Mouse (Mus musculus) forebrain, embryonic 10.5 days (tissue): Measurements from ENCODE around the gene Tox3. TPM values are rescaled to one million over a fixed set of nuclear protein-coding genes. Genes with fewer than 3 reads are reported as not detected.

ENCODE experiments used
- DNase-seq: peaks from one replicate; pipeline ENCODE4 v3.0.0-alpha.2; 2017; ENCODE audit warnings: low spot score; ENCODE audit errors: extremely low spot score
- H3K27ac ChIP-seq: fragments of 300-500 bp; sonication (generic); 2 replicates; pipeline ENCODE4 v1.5.1; 2016; ENCODE audit warnings: mild to moderate bottlenecking
- H3K27me3 ChIP-seq: fragments of 300-500 bp; sonication (generic); 2 replicates; pipeline ENCODE4 v1.6.1; 2016; ENCODE audit warnings: mild to moderate bottlenecking; ENCODE audit not compliant: poor library complexity, severe bottlenecking
- H3K36me3 ChIP-seq: fragments of 300-500 bp; sonication (generic); replicated peaks from 2 replicates; pipeline ENCODE4 v1.6.1; 2016; ENCODE audit warnings: mild to moderate bottlenecking, moderate library complexity
- H3K4me1 ChIP-seq: fragments of 300-500 bp; sonication (generic); 2 replicates; pipeline ENCODE4 v1.6.1; 2016
- H3K4me3 ChIP-seq: fragments of 300-500 bp; sonication (generic); 2 replicates; pipeline ENCODE4 v1.5.1; 2016; ENCODE audit warnings: mild to moderate bottlenecking, moderate library complexity
- H3K9me3 ChIP-seq: fragments of 300-500 bp; sonication (generic); 2 replicates; pipeline ENCODE4 v1.6.1; 2016; ENCODE audit warnings: mild to moderate bottlenecking, moderate library complexity
- WGBS: fragments of 180-500 bp; shearing (Covaris S2); methylation state at CpG from one replicate; pipeline ENCODE4 v1.1.7; 2016; 5-methylcytosine and 5-hydroxymethylcytosine counted together
- polyA plus RNA-seq: library from polyadenylated mRNA; unstranded; fragments of >200 nt; fragmentation: Nextera tagmentation; extraction: Ambion mirVana; gene quantifications from 2 replicates; pipeline ENCODE4 v1.2.1, GENCODE M21; 2016

The Tox3 gene
- polyA plus RNA-seq, 1 experiment from 2014 or later, result 11.8 TPM

- peaks cover 54% of the 10 kb centered on the region for H3K4me1 ChIP-seq
- H3K27me3 ChIP-seq, result peaks cover 25% of the 10 kb centered on the region
- no peak overlapping the region for H3K27ac ChIP-seq
- DNase-seq, result no peak
- no peaks in the 10 kb centered on the region for H3K9me3 ChIP-seq
- WGBS, result 93% methylated on average over 8 of the region's 8 CpGs
- H3K4me3 ChIP-seq, result no peak overlapping the region
- H3K36me3 ChIP-seq, result peaks cover 35% of the 10 kb centered on the region
These were observed 101.8 kb downstream of the Tox3 start for GRCm38 (mm10) chr8:90246357-90246756.

- WGBS, result 75% methylated on average over 3 of the region's 3 CpGs
- no peak for DNase-seq
- no peaks in the 10 kb centered on the region for H3K9me3 ChIP-seq
- no peak overlapping the region for H3K4me3 ChIP-seq
- peaks cover 25% of the 10 kb centered on the region for H3K27me3 ChIP-seq
- peaks cover 57% of the 10 kb centered on the region for H3K4me1 ChIP-seq
- H3K27ac ChIP-seq, result no peak overlapping the region
- H3K36me3 ChIP-seq, result peaks cover 30% of the 10 kb centered on the region
These were observed 102.3 kb downstream of the Tox3 start for GRCm38 (mm10) chr8:90245828-90246227.

- H3K27me3 ChIP-seq, result peaks cover 28% of the 10 kb centered on the region
These were observed 103.0 kb downstream of the Tox3 start for GRCm38 (mm10) chr8:90245187-90245586.

GRCm38 (mm10) chr8:90244458-90245145, 103.5 kb downstream of the Tox3 start:
- H3K27ac ChIP-seq, result peak overlapping the region; percentile 68
- no peak overlapping the region for H3K4me3 ChIP-seq
- H3K9me3 ChIP-seq, result no peaks in the 10 kb centered on the region
- peaks cover 34% of the 10 kb centered on the region for H3K27me3 ChIP-seq
- H3K36me3 ChIP-seq, result peaks cover 20% of the 10 kb centered on the region
- H3K4me1 ChIP-seq, result peaks cover 57% of the 10 kb centered on the region
- DNase-seq, result peak; percentile 73
- WGBS, result 36% methylated on average over 10 of the region's 10 CpGs

More at GRCm38 (mm10) chr8:90245187-90245586, 103.0 kb downstream of the Tox3 start:
- H3K4me3 ChIP-seq, result no peak overlapping the region
- WGBS, result 67% methylated on average over 5 of the region's 5 CpGs
- peaks cover 57% of the 10 kb centered on the region for H3K4me1 ChIP-seq
- no peaks in the 10 kb centered on the region for H3K9me3 ChIP-seq
- H3K27ac ChIP-seq, result peak overlapping the region; percentile 68
- peaks cover 23% of the 10 kb centered on the region for H3K36me3 ChIP-seq
- DNase-seq, result no peak

GRCm38 (mm10) chr8:90243957-90244356, 104.2 kb downstream of the Tox3 start:
- Histone ChIP-seq H3K4me1 (peaks cover 57% of the 10 kb centered on the region), H3K4me3 (no peak overlapping the region), H3K36me3 (peaks cover 14% of the 10 kb centered on the region), H3K9me3 (no peaks in the 10 kb centered on the region), H3K27ac (peak overlapping the region; percentile 68), H3K27me3 (peaks cover 35% of the 10 kb centered on the region)
- WGBS, result 90% methylated on average over 5 of the region's 5 CpGs
- no peak for DNase-seq

- H3K4me3 ChIP-seq, result no peak overlapping the region
- no peak overlapping the region for H3K27ac ChIP-seq
- DNase-seq, result no peak
- peaks cover 54% of the 10 kb centered on the region for H3K4me1 ChIP-seq
- WGBS, result 95% methylated on average over 2 of the region's 2 CpGs
- no peaks in the 10 kb centered on the region for H3K9me3 ChIP-seq
- H3K27me3 ChIP-seq, result peaks cover 30% of the 10 kb centered on the region
- H3K36me3 ChIP-seq, result no peaks in the 10 kb centered on the region
These were observed 105.8 kb downstream of the Tox3 start for GRCm38 (mm10) chr8:90242351-90242750.

- no peaks in the 10 kb centered on the region for H3K9me3 ChIP-seq
- H3K4me1 ChIP-seq, result peaks cover 53% of the 10 kb centered on the region
- peaks cover 30% of the 10 kb centered on the region for H3K27me3 ChIP-seq
- H3K27ac ChIP-seq, result no peak overlapping the region
- H3K4me3 ChIP-seq, result no peak overlapping the region
- no peaks in the 10 kb centered on the region for H3K36me3 ChIP-seq
- 40% methylated on average over 4 of the region's 4 CpGs for WGBS
- no peak for DNase-seq
These were observed 106.7 kb downstream of the Tox3 start for GRCm38 (mm10) chr8:90241461-90241860.

GRCm38 (mm10) chr8:90232501-90232900, 115.6 kb downstream of the Tox3 start:
- no peak overlapping the region for H3K27ac ChIP-seq
- H3K27me3 ChIP-seq, result 0 out of 2 replicates have a peak, but pooled peaks cover 4% of the 10 kb centered on the region
- WGBS, result 72% methylated on average over 8 of the region's 8 CpGs
- no peaks in the 10 kb centered on the region for H3K36me3 ChIP-seq
- H3K4me3 ChIP-seq, result no peak overlapping the region
- H3K9me3 ChIP-seq, result no peaks in the 10 kb centered on the region
- no peak for DNase-seq
- peaks cover 7% of the 10 kb centered on the region for H3K4me1 ChIP-seq

GRCm38 (mm10) chr8:90224172-90224571, 124.0 kb downstream of the Tox3 start:
- WGBS, result 81% methylated on average over 1 of the region's 1 CpGs
- no peak overlapping the region for H3K4me3 ChIP-seq
- no peaks in the 10 kb centered on the region for H3K27me3 ChIP-seq
- H3K36me3 ChIP-seq, result no peaks in the 10 kb centered on the region
- DNase-seq, result no peak
- H3K9me3 ChIP-seq, result no peaks in the 10 kb centered on the region
- no peaks in the 10 kb centered on the region for H3K4me1 ChIP-seq
- H3K27ac ChIP-seq, result no peak overlapping the region

GRCm38 (mm10) chr8:90209105-90210037, 138.8 kb downstream of the Tox3 start:
- Histone ChIP-seq H3K36me3 (no peaks in the 10 kb centered on the region), H3K27ac (peak overlapping the region; percentile 60; the same call in 1 of the 2 replicates), H3K27me3 (no peaks in the 10 kb centered on the region; the same call in 1 of the 2 replicates), H3K4me1 (peaks cover 20% of the 10 kb centered on the region), H3K4me3 (no peak overlapping the region), H3K9me3 (no peaks in the 10 kb centered on the region)
- no peak for DNase-seq
- 70% methylated on average over 14 of the region's 14 CpGs for WGBS
